15 mouse cellular contexts compared by ENCODE assay signal in genomic region chr10:68735621-68736020, GRCm38 (mm10).
"Had no signal": no experiment of that assay in that cellular context is flagged by ENCODE, and none has a peak within 500 bp of the region (broad histone marks: within the 10 kb centered on the region; RNA-seq: fewer than 3 reads in every experiment).

No protein-coding gene starts in this region.

- H3K36me3 ChIP-seq: limb, embryonic 13.5 days; liver, embryonic 13.5 days; midbrain, embryonic 10.5 days; midbrain, embryonic 15.5 days had no signal

- H3K4me3 ChIP-seq: layer of hippocampus, adult 2 months; limb, embryonic 13.5 days; liver, embryonic 13.5 days; midbrain, embryonic 10.5 days; midbrain, embryonic 15.5 days had no signal

- H3K27me3 ChIP-seq: limb, embryonic 13.5 days; liver, embryonic 13.5 days; midbrain, embryonic 15.5 days had no signal

- ATAC-seq: midbrain, embryonic 15.5 days had no signal

- H3K27ac ChIP-seq: kidney, postnatal 0 days; layer of hippocampus, adult 2 months; limb, embryonic 13.5 days; liver, embryonic 13.5 days; midbrain, embryonic 10.5 days; midbrain, embryonic 15.5 days; stomach, postnatal 0 days had no signal

- H3K4me1 ChIP-seq: limb, embryonic 13.5 days; liver, embryonic 13.5 days; midbrain, embryonic 10.5 days; midbrain, embryonic 15.5 days had no signal

- DNase-seq: kidney, adult 11 months; kidney, adult 9 months; kidney, postnatal 36 days; left cerebral cortex, postnatal 4 days; liver, embryonic 13.5 days; lung, adult 18-20 months; right cerebral cortex, adult 18-20 months; right cerebral cortex, postnatal 25 days; thymus, postnatal 4 days had no signal
